Mouse (Mus musculus): Measurements from ENCODE around the gene Ugt1a6a. TPM values are rescaled to one million over a fixed set of nuclear protein-coding genes. Genes with fewer than 3 reads are reported as not detected.

Gene Ugt1a6a
- polyA plus RNA-seq, 1 experiment from 2014 or later = 6.7 TPM

- Histone ChIP-seq H3K36me3 (ENCODE audit: insufficient read depth, low read length) (peaks cover 62% of the 10 kb centered on the region), H3K9ac (replicated peaks; ENCODE audit: low read length) (no peak overlapping the region), H3K9me3 (ENCODE audit: low read length) (peaks cover 8% of the 10 kb centered on the region), H3K27ac (ENCODE audit: low read length) (no peak overlapping the region), H3K4me3 (ENCODE audit: low read length) (no peak overlapping the region), H3K27me3 (ENCODE audit: insufficient read depth, low read length) (no peaks in the 10 kb centered on the region), H3K4me2 (replicated peaks; ENCODE audit: low read depth, low read length) (no peak overlapping the region), H3K4me1 (ENCODE audit: insufficient read depth, low read length) (peaks cover 17% of the 10 kb centered on the region)
- no peak for ATAC-seq (ENCODE audit: low FRiP score, low TSS enrichment)
- 83% methylated on average over 10 of the region's 10 CpGs for WGBS
These were observed 126.2 kb downstream of the Ugt1a6a start for GRCm38 (mm10) chr1:88260604-88261377.

GRCm38 (mm10) chr1:88261706-88262105 lies 127.1 kb downstream of the Ugt1a6a start:
- H3K9ac ChIP-seq (replicated peaks; ENCODE audit: low read length) = no peak overlapping the region
- no peak overlapping the region for H3K4me2 ChIP-seq (replicated peaks; ENCODE audit: low read depth, low read length)
- H3K4me1 ChIP-seq (ENCODE audit: insufficient read depth, low read length) = peaks cover 17% of the 10 kb centered on the region
- peaks cover 71% of the 10 kb centered on the region for H3K36me3 ChIP-seq (ENCODE audit: insufficient read depth, low read length)
- WGBS = 87% methylated on average over 7 of the region's 7 CpGs
- no peak overlapping the region for H3K4me3 ChIP-seq (ENCODE audit: low read length)
- no peak for ATAC-seq (ENCODE audit: low FRiP score, low TSS enrichment)
- no peaks in the 10 kb centered on the region for H3K9me3 ChIP-seq (ENCODE audit: low read length)
- no peak overlapping the region for H3K27ac ChIP-seq (ENCODE audit: low read length)
- no peaks in the 10 kb centered on the region for H3K27me3 ChIP-seq (ENCODE audit: insufficient read depth, low read length)

GRCm38 (mm10) chr1:88262255-88262654 lies 127.6 kb downstream of the Ugt1a6a start:
- 54% methylated on average over 4 of the region's 4 CpGs for WGBS

GRCm38 (mm10) chr1:88262961-88263360 lies 128.4 kb downstream of the Ugt1a6a start:
- Histone ChIP-seq H3K36me3 (ENCODE audit: insufficient read depth, low read length) (peaks cover 84% of the 10 kb centered on the region), H3K4me3 (ENCODE audit: low read length) (no peak overlapping the region), H3K4me1 (ENCODE audit: insufficient read depth, low read length) (peaks cover 17% of the 10 kb centered on the region), H3K27ac (ENCODE audit: low read length) (no peak overlapping the region), H3K27me3 (ENCODE audit: insufficient read depth, low read length) (no peaks in the 10 kb centered on the region), H3K9me3 (ENCODE audit: low read length) (no peaks in the 10 kb centered on the region), H3K4me2 (replicated peaks; ENCODE audit: low read depth, low read length) (no peak overlapping the region), H3K9ac (replicated peaks; ENCODE audit: low read length) (no peak overlapping the region)
- no peak for ATAC-seq (ENCODE audit: low FRiP score, low TSS enrichment)
- WGBS = 73% methylated on average over 6 of the region's 6 CpGs

More at GRCm38 (mm10) chr1:88262255-88262654, 127.6 kb downstream of the Ugt1a6a start:
- Histone ChIP-seq H3K27ac (ENCODE audit: low read length) (no peak overlapping the region), H3K4me3 (ENCODE audit: low read length) (no peak overlapping the region), H3K4me2 (replicated peaks; ENCODE audit: low read depth, low read length) (no peak overlapping the region), H3K4me1 (ENCODE audit: insufficient read depth, low read length) (peaks cover 17% of the 10 kb centered on the region), H3K36me3 (ENCODE audit: insufficient read depth, low read length) (peaks cover 77% of the 10 kb centered on the region), H3K27me3 (ENCODE audit: insufficient read depth, low read length) (no peaks in the 10 kb centered on the region), H3K9me3 (ENCODE audit: low read length) (no peaks in the 10 kb centered on the region), H3K9ac (replicated peaks; ENCODE audit: low read length) (no peak overlapping the region)
- no peak for ATAC-seq (ENCODE audit: low FRiP score, low TSS enrichment)

GRCm38 (mm10) chr1:88263778-88264177 lies 129.2 kb downstream of the Ugt1a6a start:
- Histone ChIP-seq H3K4me3 (ENCODE audit: low read length) (no peak overlapping the region), H3K27ac (ENCODE audit: low read length) (no peak overlapping the region), H3K4me1 (ENCODE audit: insufficient read depth, low read length) (peaks cover 17% of the 10 kb centered on the region), H3K9ac (replicated peaks; ENCODE audit: low read length) (no peak overlapping the region), H3K4me2 (replicated peaks; ENCODE audit: low read depth, low read length) (no peak overlapping the region), H3K27me3 (ENCODE audit: insufficient read depth, low read length) (no peaks in the 10 kb centered on the region), H3K36me3 (ENCODE audit: insufficient read depth, low read length) (peaks cover 92% of the 10 kb centered on the region), H3K9me3 (ENCODE audit: low read length) (no peaks in the 10 kb centered on the region)
- no peak for ATAC-seq (ENCODE audit: low FRiP score, low TSS enrichment)
- WGBS = 92% methylated on average over 5 of the region's 5 CpGs

- Histone ChIP-seq H3K4me3 (ENCODE audit: low read length) (no peak overlapping the region), H3K9ac (replicated peaks; ENCODE audit: low read length) (no peak overlapping the region), H3K4me2 (replicated peaks; ENCODE audit: low read depth, low read length) (no peak overlapping the region), H3K36me3 (ENCODE audit: insufficient read depth, low read length) (peaks cover 98% of the 10 kb centered on the region), H3K27me3 (ENCODE audit: insufficient read depth, low read length) (no peaks in the 10 kb centered on the region), H3K9me3 (ENCODE audit: low read length) (no peaks in the 10 kb centered on the region), H3K4me1 (ENCODE audit: insufficient read depth, low read length) (peaks cover 13% of the 10 kb centered on the region), H3K27ac (ENCODE audit: low read length) (no peak overlapping the region)
- no peak for ATAC-seq (ENCODE audit: low FRiP score, low TSS enrichment)
- 83% methylated on average over 7 of the region's 7 CpGs for WGBS
These were observed 129.7 kb downstream of the Ugt1a6a start for GRCm38 (mm10) chr1:88264237-88264868.

- no peaks in the 10 kb centered on the region for H3K9me3 ChIP-seq (ENCODE audit: low read length)
- H3K4me2 ChIP-seq (replicated peaks; ENCODE audit: low read depth, low read length) = no peak overlapping the region
- no peak for ATAC-seq (ENCODE audit: low FRiP score, low TSS enrichment)
- no peaks in the 10 kb centered on the region for H3K27me3 ChIP-seq (ENCODE audit: insufficient read depth, low read length)
- WGBS = 79% methylated on average over 4 of the region's 4 CpGs
- H3K4me1 ChIP-seq (ENCODE audit: insufficient read depth, low read length) = peaks cover 8% of the 10 kb centered on the region; the same call in 1 of the 2 replicates
- H3K9ac ChIP-seq (replicated peaks; ENCODE audit: low read length) = no peak overlapping the region
- peaks cover 98% of the 10 kb centered on the region for H3K36me3 ChIP-seq (ENCODE audit: insufficient read depth, low read length)
- H3K27ac ChIP-seq (ENCODE audit: low read length) = no peak overlapping the region
- H3K4me3 ChIP-seq (ENCODE audit: low read length) = no peak overlapping the region
These were observed 130.2 kb downstream of the Ugt1a6a start for GRCm38 (mm10) chr1:88264869-88265240.

- 0 out of 2 replicates have a peak, but pooled peaks cover 4% of the 10 kb centered on the region for H3K4me1 ChIP-seq (ENCODE audit: insufficient read depth, low read length)
- 86% methylated on average over 13 of the region's 13 CpGs for WGBS
- ATAC-seq (ENCODE audit: low FRiP score, low TSS enrichment) = no peak
- no peak overlapping the region for H3K4me2 ChIP-seq (replicated peaks; ENCODE audit: low read depth, low read length)
- no peaks in the 10 kb centered on the region for H3K27me3 ChIP-seq (ENCODE audit: insufficient read depth, low read length)
- H3K36me3 ChIP-seq (ENCODE audit: insufficient read depth, low read length) = peaks cover 90% of the 10 kb centered on the region
- H3K4me3 ChIP-seq (ENCODE audit: low read length) = no peak overlapping the region
- H3K27ac ChIP-seq (ENCODE audit: low read length) = no peak overlapping the region
- H3K9ac ChIP-seq (replicated peaks; ENCODE audit: low read length) = no peak overlapping the region
- H3K9me3 ChIP-seq (ENCODE audit: low read length) = no peaks in the 10 kb centered on the region
These were observed 131.5 kb downstream of the Ugt1a6a start for GRCm38 (mm10) chr1:88266123-88266522.

GRCm38 (mm10) chr1:88267489-88267888 lies 132.9 kb downstream of the Ugt1a6a start:
- 0 out of 2 replicates have a peak, but pooled peaks cover 2% of the 10 kb centered on the region for H3K4me1 ChIP-seq (ENCODE audit: insufficient read depth, low read length)
- 92% methylated on average over 6 of the region's 6 CpGs for WGBS
- no peak overlapping the region for H3K4me3 ChIP-seq (ENCODE audit: low read length)
- H3K9ac ChIP-seq (replicated peaks; ENCODE audit: low read length) = no peak overlapping the region
- ATAC-seq (ENCODE audit: low FRiP score, low TSS enrichment) = no peak
- H3K27me3 ChIP-seq (ENCODE audit: insufficient read depth, low read length) = no peaks in the 10 kb centered on the region
- no peak overlapping the region for H3K4me2 ChIP-seq (replicated peaks; ENCODE audit: low read depth, low read length)
- H3K27ac ChIP-seq (ENCODE audit: low read length) = no peak overlapping the region
- no peaks in the 10 kb centered on the region for H3K9me3 ChIP-seq (ENCODE audit: low read length)
- peaks cover 89% of the 10 kb centered on the region for H3K36me3 ChIP-seq (ENCODE audit: insufficient read depth, low read length)

GRCm38 (mm10) chr1:88268070-88268469 lies 133.5 kb downstream of the Ugt1a6a start:
- H3K27ac ChIP-seq (ENCODE audit: low read length) = no peak overlapping the region
- no peak overlapping the region for H3K9ac ChIP-seq (replicated peaks; ENCODE audit: low read length)
- peaks cover 88% of the 10 kb centered on the region for H3K36me3 ChIP-seq (ENCODE audit: insufficient read depth, low read length)
- no peaks in the 10 kb centered on the region for H3K9me3 ChIP-seq (ENCODE audit: low read length)
- WGBS = 88% methylated on average over 6 of the region's 6 CpGs
- no peak for ATAC-seq (ENCODE audit: low FRiP score, low TSS enrichment)
- H3K4me1 ChIP-seq (ENCODE audit: insufficient read depth, low read length) = no peaks in the 10 kb centered on the region
- no peak overlapping the region for H3K4me3 ChIP-seq (ENCODE audit: low read length)
- no peak overlapping the region for H3K4me2 ChIP-seq (replicated peaks; ENCODE audit: low read depth, low read length)
- no peaks in the 10 kb centered on the region for H3K27me3 ChIP-seq (ENCODE audit: insufficient read depth, low read length)
